17 mouse cellular contexts compared by ENCODE assay signal in the genomic region with DNA sequence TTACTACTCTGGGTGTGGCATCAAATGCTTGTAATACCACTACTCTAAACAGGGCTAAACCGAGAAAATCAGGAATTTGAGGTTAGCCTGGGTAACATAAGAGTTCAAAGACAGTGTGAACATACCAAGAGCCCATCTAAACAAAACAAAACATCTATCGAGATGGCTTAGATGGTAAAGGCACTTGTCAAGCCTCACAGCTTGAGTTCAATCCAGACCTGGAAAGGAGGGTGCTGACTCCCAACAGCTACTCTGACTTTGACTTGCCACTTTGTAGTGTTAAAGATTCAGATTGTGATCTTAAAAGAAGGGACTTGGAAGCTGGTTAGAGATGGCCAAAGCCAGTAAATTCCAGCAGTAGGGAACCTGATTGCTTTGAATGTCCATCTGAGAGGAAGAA.
"Had no signal": no experiment of that assay in that cellular context is flagged by ENCODE, and none has a peak within 500 bp of the region (broad histone marks: within the 10 kb centered on the region; RNA-seq: fewer than 3 reads in every experiment).

No protein-coding gene starts in this region.

- H3K36me3 ChIP-seq: lung, embryonic 15.5 days; midbrain, embryonic 13.5 days; midbrain, embryonic 15.5 days; neural tube, embryonic 12.5 days; stomach, embryonic 15.5 days had no signal

- H3K9me3 ChIP-seq: lung, embryonic 15.5 days; midbrain, embryonic 13.5 days; midbrain, embryonic 15.5 days; neural tube, embryonic 12.5 days; stomach, embryonic 15.5 days had no signal

- H3K9ac ChIP-seq: lung, embryonic 15.5 days; midbrain, embryonic 13.5 days; midbrain, embryonic 15.5 days; neural tube, embryonic 12.5 days; stomach, embryonic 15.5 days had no signal

- H3K4me1 ChIP-seq: lung, embryonic 15.5 days; megakaryocyte, embryonic 14.5 days; midbrain, embryonic 13.5 days; midbrain, embryonic 15.5 days; neural tube, embryonic 12.5 days; stomach, embryonic 15.5 days had no signal

- ATAC-seq: lung, postnatal 0 days; midbrain, embryonic 13.5 days; midbrain, embryonic 15.5 days had no signal

- H3K27ac ChIP-seq: lung, embryonic 15.5 days; macrophage; midbrain, embryonic 13.5 days; midbrain, embryonic 15.5 days; neural tube, embryonic 12.5 days; stomach, embryonic 15.5 days; stomach, postnatal 0 days had no signal

- H3K4me3 ChIP-seq: lung, embryonic 15.5 days; megakaryocyte, embryonic 14.5 days; midbrain, embryonic 13.5 days; midbrain, embryonic 15.5 days; neural tube, embryonic 12.5 days; stomach, embryonic 15.5 days had no signal

- DNase-seq: lung, adult 2 months; lung, postnatal 14 days; lung, postnatal 36 days; right cerebral cortex, postnatal 14 days; thymus, adult 2 months; thymus, postnatal 25 days; thymus, postnatal 4 days had no signal

- H3K4me2 ChIP-seq: lung, embryonic 15.5 days; midbrain, embryonic 11.5 days; midbrain, embryonic 13.5 days; midbrain, embryonic 15.5 days; neural tube, embryonic 12.5 days; stomach, embryonic 15.5 days had no signal

- H3K27me3 ChIP-seq: midbrain, embryonic 15.5 days; neural tube, embryonic 12.5 days; stomach, embryonic 15.5 days had no signal
